Mouse (Mus musculus): Measurements from ENCODE around the gene Kyat3. TPM values are rescaled to one million over a fixed set of nuclear protein-coding genes. Genes with fewer than 3 reads are reported as not detected.
"Not testable (repeated sequence)": the region's sequence is repeated elsewhere in the genome, so short reads cannot be mapped to it uniquely, and the experiment has no call there.

Gene Kyat3
- total and polyA plus RNA-seq, 3 experiments = 10.9 to 37.7 (median 28.3) TPM

GRCm38 (mm10) chr3:142696517-142696916 is 4.3 kb upstream of the Kyat3 start:
- intact Hi-C loops (cut with DNase I) = no loop called here

DNA sequence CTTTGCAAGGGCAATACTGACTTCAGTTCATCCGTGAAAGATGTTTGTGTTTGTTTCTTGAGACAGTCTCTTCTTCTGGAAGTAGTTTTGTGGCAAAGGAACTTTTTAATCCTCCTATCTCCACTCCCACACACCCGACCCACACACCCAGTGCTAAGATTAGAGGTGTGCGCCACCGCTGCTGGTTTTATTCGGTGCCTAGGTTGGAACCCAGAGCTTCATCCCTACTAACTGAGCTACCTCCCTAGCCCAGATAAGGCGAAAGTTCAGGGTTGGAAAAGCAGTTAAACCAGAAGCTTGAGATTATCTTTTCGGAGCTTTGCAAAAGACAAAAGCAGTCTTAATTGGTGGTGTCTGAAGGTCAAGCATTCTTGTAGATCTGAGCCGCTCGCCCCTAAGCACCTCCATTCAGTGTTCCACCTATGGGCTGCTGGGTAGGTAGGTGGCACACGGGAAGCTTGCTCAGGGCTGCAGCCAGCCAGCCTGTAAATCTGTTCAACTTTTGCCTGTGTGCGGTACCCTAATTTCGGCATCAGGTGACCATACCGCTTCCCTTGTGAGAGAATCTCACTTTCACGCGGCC is 647 bp downstream of the Kyat3 start:
- TF ChIP-seq EP300 (IDR thresholded peaks at IDR 0.05; ENCODE audit: insufficient read depth, low read depth, low read length) (no peak), POLR2A (IDR thresholded peaks at IDR 0.05; ENCODE audit: insufficient read depth, low read depth, low read length) (no peak), CTCF (IDR thresholded peaks at IDR 0.05) (no peak)
- no peaks in the 10 kb centered on the region for H3K27me3 ChIP-seq (ENCODE audit: control insufficient read depth, insufficient read depth, low read length)
- 27% methylated on average over 15 of the region's 15 CpGs for WGBS
- H3K36me3 ChIP-seq (ENCODE audit: control insufficient read depth, insufficient read depth, low read length) = no peaks in the 10 kb centered on the region; the same call in 1 of the 2 replicates
- no peak for DNase-seq
- H3K79me2 ChIP-seq (replicated peaks; ENCODE audit: control insufficient read depth, insufficient read depth, low read length) = no peaks in the 10 kb centered on the region
- H3K4me3 ChIP-seq = peak overlapping the region; percentile 58
- H3K9ac ChIP-seq (ENCODE audit: low read depth, low read length) = peak overlapping the region; percentile 72
- H3K4me1 ChIP-seq (ENCODE audit: control insufficient read depth, insufficient read depth, low read length) = peaks cover 4% of the 10 kb centered on the region
- intact Hi-C loops (cut with DNase I) = loop anchor here (5.0 kb wide), 1 partner anchor 61 kb away; no protein-coding TSS in a partner anchor
- peak overlapping the region; percentile 91 for H3K27ac ChIP-seq

More at GRCm38 (mm10) chr3:142696517-142696916, 4.3 kb upstream of the Kyat3 start:
- H3K4me3 ChIP-seq = no peak overlapping the region
- H3K79me2 ChIP-seq (replicated peaks; ENCODE audit: control insufficient read depth, insufficient read depth, low read length) = no peaks in the 10 kb centered on the region
- no peak for DNase-seq
- 69% methylated on average over 2 of the region's 2 CpGs for WGBS
- H3K9ac ChIP-seq (ENCODE audit: low read depth, low read length) = no peak overlapping the region
- H3K27ac ChIP-seq = no peak overlapping the region
- no peak for TF ChIP-seq POLR2A (IDR thresholded peaks at IDR 0.05; ENCODE audit: insufficient read depth, low read depth, low read length)
- TF ChIP-seq EP300 (IDR thresholded peaks at IDR 0.05; ENCODE audit: insufficient read depth, low read depth, low read length) = no peak
- TF ChIP-seq CTCF (IDR thresholded peaks at IDR 0.05) = no peak
- H3K27me3 ChIP-seq (ENCODE audit: control insufficient read depth, insufficient read depth, low read length) = no peaks in the 10 kb centered on the region
- H3K4me1 ChIP-seq (ENCODE audit: control insufficient read depth, insufficient read depth, low read length) = peaks cover 3% of the 10 kb centered on the region; the same call in 1 of the 2 replicates
- no peaks in the 10 kb centered on the region; the same call in 1 of the 2 replicates for H3K36me3 ChIP-seq (ENCODE audit: control insufficient read depth, insufficient read depth, low read length)

DNA sequence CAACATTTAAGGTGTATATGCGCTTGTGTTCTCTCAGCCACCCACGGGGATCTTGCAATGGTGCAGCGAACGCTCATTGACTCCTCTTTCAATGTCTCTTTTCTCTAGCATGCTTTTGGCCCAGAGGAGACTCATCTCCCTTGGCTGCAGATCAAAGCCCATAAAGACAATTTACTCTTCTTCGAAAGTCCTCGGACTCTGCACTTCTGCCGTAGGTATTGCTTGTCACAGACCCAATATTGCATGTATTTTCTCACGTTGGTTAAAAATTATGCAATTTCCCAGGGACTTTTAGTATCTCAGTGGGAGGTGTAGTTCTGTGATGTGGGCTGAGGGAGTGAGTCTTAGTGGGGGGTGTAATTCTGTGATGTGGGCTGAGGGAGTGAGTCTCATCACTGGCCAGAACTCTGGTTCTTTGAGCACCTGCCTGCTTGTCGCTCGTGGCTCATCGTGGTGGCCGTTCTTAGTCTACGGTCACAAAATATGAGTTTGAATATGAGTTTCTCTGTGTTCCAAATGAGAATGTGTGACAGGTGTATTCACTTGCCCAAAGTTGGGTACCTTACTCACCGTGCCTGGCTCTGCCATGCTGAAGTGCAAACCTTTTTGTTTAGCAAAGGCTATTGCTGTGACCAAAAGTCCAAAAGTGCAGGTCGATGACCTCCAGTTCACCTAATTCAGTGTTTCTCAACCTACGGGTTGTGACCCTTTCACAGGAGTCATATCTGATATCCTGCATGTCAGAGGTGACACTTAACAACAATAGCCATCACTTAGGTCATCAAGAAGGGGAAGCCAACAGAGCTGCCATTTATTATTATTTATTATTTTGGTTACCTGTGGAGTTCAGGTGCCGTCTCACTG is 6.0 kb downstream of the Kyat3 start:
- WGBS = 90% methylated on average over 17 of the region's 17 CpGs
- H3K4me3 ChIP-seq = no peak overlapping the region
- H3K36me3 ChIP-seq (ENCODE audit: control insufficient read depth, insufficient read depth, low read length) = peaks cover 2% of the 10 kb centered on the region; the same call in 1 of the 2 replicates
- H3K27ac ChIP-seq = no peak overlapping the region
- H3K9ac ChIP-seq (ENCODE audit: low read depth, low read length) = no peak overlapping the region
- no peaks in the 10 kb centered on the region for H3K27me3 ChIP-seq (ENCODE audit: control insufficient read depth, insufficient read depth, low read length)
- H3K79me2 ChIP-seq (replicated peaks; ENCODE audit: control insufficient read depth, insufficient read depth, low read length) = no peaks in the 10 kb centered on the region
- no peaks in the 10 kb centered on the region for H3K4me1 ChIP-seq (ENCODE audit: control insufficient read depth, insufficient read depth, low read length)
- no peak for DNase-seq
- intact Hi-C loops (cut with DNase I) = loop anchor here (5.0 kb wide), 1 partner anchor 145 kb away; the partner anchor contains the start of gene Gbp3
- TF ChIP-seq CTCF (IDR thresholded peaks at IDR 0.05) (no peak), EP300 (IDR thresholded peaks at IDR 0.05; ENCODE audit: insufficient read depth, low read depth, low read length) (no peak), POLR2A (IDR thresholded peaks at IDR 0.05; ENCODE audit: insufficient read depth, low read depth, low read length) (no peak)

DNA sequence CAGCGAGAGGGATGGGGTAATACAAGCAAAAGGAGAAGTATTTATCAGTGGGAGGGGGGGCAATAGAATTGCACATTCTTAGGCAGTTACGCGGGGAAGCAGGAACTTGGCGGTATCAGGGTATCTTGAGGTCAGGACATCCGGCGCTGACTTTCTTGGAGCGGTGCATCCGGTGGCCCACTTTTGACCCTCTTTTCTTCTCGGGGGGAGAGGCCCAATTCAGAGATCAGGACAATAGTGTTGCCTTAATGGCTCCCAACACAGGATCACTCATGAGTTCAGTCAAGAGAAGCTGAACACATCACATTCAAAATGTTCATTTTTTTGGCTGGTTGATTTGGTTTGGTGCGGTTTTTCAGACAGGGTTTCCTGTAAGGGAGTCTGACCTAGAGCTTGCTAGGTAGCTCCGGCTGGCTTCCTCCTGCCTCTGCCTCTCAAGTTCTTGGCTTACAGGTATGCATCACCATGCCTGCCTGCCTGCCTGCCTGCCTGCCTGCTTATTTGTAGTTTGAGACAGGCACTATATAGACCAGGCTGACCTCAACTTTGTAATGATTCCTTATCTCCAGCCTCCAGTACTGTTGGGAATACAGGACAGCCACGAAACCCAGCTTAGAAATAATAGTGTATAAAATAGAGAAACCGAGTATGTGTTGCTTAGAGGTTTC is 7.5 kb downstream of the Kyat3 start:
- not testable (repeated sequence) for H3K4me3 ChIP-seq; H3K27me3 ChIP-seq (ENCODE audit: control insufficient read depth, insufficient read depth, low read length); H3K79me2 ChIP-seq (replicated peaks; ENCODE audit: control insufficient read depth, insufficient read depth, low read length); H3K36me3 ChIP-seq (ENCODE audit: control insufficient read depth, insufficient read depth, low read length); H3K4me1 ChIP-seq (ENCODE audit: control insufficient read depth, insufficient read depth, low read length); H3K9ac ChIP-seq (ENCODE audit: low read depth, low read length)
- intact Hi-C loops (cut with DNase I) = loop anchor here (1.0 to 5.0 kb wide), 3 partner anchors 68 to 218 kb away; partner anchors contain the start of gene Gbp3
- peak overlapping the region; percentile 24; the same call in 1 of the 2 replicates for H3K27ac ChIP-seq
- peak in 1 of 2 experiments; percentile 20 for DNase-seq
- 53% methylated on average over 13 of the region's 13 CpGs for WGBS

DNA sequence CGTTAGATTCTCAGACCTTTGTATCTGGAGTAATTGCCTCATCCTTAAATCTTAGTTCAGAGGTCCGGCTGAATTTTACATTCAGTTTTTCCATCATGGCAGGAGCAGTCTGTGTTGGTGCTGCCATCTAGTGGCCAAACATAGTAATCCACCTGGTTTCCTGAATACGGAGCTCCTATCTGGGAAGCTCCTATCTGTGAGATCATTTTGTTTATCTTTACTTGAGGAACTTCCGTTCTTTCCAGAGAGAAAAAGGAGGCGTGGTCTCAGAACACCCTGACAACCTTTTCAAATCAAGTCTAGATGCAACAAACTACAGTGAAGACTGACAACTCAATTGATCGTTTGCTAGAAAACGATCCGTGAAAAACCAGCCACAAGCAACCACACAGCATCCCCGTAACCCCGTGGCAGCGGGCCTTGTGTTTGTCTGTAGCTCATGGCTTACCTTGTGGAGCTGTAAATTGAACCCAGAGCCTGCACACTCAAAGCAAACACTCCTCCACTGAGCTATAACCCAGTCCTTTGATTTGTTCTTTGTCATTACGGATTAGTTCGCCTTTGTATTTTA is 8.1 kb downstream of the Kyat3 start:
- H3K27ac ChIP-seq = no peak overlapping the region; the same call in 1 of the 2 replicates
- 41% methylated on average over 13 of the region's 13 CpGs for WGBS
- no peaks in the 10 kb centered on the region for H3K27me3 ChIP-seq (ENCODE audit: control insufficient read depth, insufficient read depth, low read length)
- TF ChIP-seq POLR2A (IDR thresholded peaks at IDR 0.05; ENCODE audit: insufficient read depth, low read depth, low read length) = no peak
- peak; percentile 97 for TF ChIP-seq CTCF (IDR thresholded peaks at IDR 0.05)
- intact Hi-C loops (cut with DNase I) = loop anchor here (1.0 to 5.0 kb wide), 3 partner anchors 69 to 218 kb away; partner anchors contain the start of gene Gbp3
- peaks cover 2% of the 10 kb centered on the region; the same call in 1 of the 2 replicates for H3K36me3 ChIP-seq (ENCODE audit: control insufficient read depth, insufficient read depth, low read length)
- no peak overlapping the region for H3K9ac ChIP-seq (ENCODE audit: low read depth, low read length)
- peak; percentile 50 to 66 for DNase-seq
- H3K4me3 ChIP-seq = no peak overlapping the region
- H3K79me2 ChIP-seq (replicated peaks; ENCODE audit: control insufficient read depth, insufficient read depth, low read length) = no peaks in the 10 kb centered on the region
- H3K4me1 ChIP-seq (ENCODE audit: control insufficient read depth, insufficient read depth, low read length) = no peaks in the 10 kb centered on the region
